Mouse (Mus musculus) kidney, adult 11 months (tissue): ENCODE measurements around the gene Fam209.

Experiments used
- DNase-seq: peaks from one replicate; pipeline ENCODE4 v3.0.0; 2022

Gene Fam209

GRCm38 (mm10) chr2:172472318-172472717 lies at the start of gene Fam209:
Gene Fam209, plus strand, starts transcription at chr2:172472520.
- no peak for DNase-seq

- DNase-seq: no peak
Observed at GRCm38 (mm10) chr2:172430609-172431008, 41.7 kb upstream of the Fam209 start.

GRCm38 (mm10) chr2:172433746-172434145 lies 38.6 kb upstream of the Fam209 start:
- DNase-seq: no peak

GRCm38 (mm10) chr2:172437371-172437952 lies 34.9 kb upstream of the Fam209 start:
- DNase-seq: no peak

GRCm38 (mm10) chr2:172439843-172440639 lies 32.3 kb upstream of the Fam209 start, which contains the start of gene Rtf2:
Gene Rtf2, plus strand, starts transcription at chr2:172440556.
- DNase-seq: peak; percentile 99

- no peak for DNase-seq
Observed at GRCm38 (mm10) chr2:172440640-172441005, 31.7 kb upstream of the Fam209 start.

- no peak for DNase-seq
Observed at GRCm38 (mm10) chr2:172441176-172441575, 31.1 kb upstream of the Fam209 start.

GRCm38 (mm10) chr2:172445617-172446016 lies 26.7 kb upstream of the Fam209 start:
- no peak for DNase-seq

- no peak for DNase-seq
Observed at GRCm38 (mm10) chr2:172447317-172447716, 25.0 kb upstream of the Fam209 start.

GRCm38 (mm10) chr2:172448329-172448728 lies 24.0 kb upstream of the Fam209 start:
- no peak for DNase-seq

- DNase-seq: no peak
Observed at GRCm38 (mm10) chr2:172450640-172451039, 21.7 kb upstream of the Fam209 start.

GRCm38 (mm10) chr2:172452031-172452430 lies 20.3 kb upstream of the Fam209 start:
- DNase-seq: no peak

- DNase-seq: no peak
Observed at GRCm38 (mm10) chr2:172452458-172452857, 19.9 kb upstream of the Fam209 start.

- DNase-seq: no peak
Observed at GRCm38 (mm10) chr2:172458496-172458895, 13.8 kb upstream of the Fam209 start, which contains the start of gene Gcnt7. Gene Gcnt7, minus strand, starts transcription at chr2:172458596.

- DNase-seq: no peak
Observed at GRCm38 (mm10) chr2:172460647-172461046, 11.7 kb upstream of the Fam209 start.

GRCm38 (mm10) chr2:172462813-172463212 lies 9.5 kb upstream of the Fam209 start:
- DNase-seq: no peak

GRCm38 (mm10) chr2:172466427-172467132 lies 5.7 kb upstream of the Fam209 start:
- DNase-seq: peak; percentile 60

GRCm38 (mm10) chr2:172467206-172467605 lies 5.1 kb upstream of the Fam209 start:
- no peak for DNase-seq

GRCm38 (mm10) chr2:172468346-172468819 lies 3.9 kb upstream of the Fam209 start:
- DNase-seq: peak; percentile 78

GRCm38 (mm10) chr2:172473591-172473990 lies 1.3 kb downstream of the Fam209 start:
- DNase-seq: no peak

- DNase-seq: no peak
Observed at GRCm38 (mm10) chr2:172474970-172475369, 2.6 kb downstream of the Fam209 start.

- DNase-seq: no peak
Observed at GRCm38 (mm10) chr2:172476707-172477260, 4.5 kb downstream of the Fam209 start.

- no peak for DNase-seq
Observed at GRCm38 (mm10) chr2:172477350-172477749, 5.0 kb downstream of the Fam209 start.
